Mouse (Mus musculus) CD4-positive helper T cell, adult 2 months (primary cell): Measurements from ENCODE around the gene Ppp4r2.

ENCODE experiments used
- DNase-seq: peaks from one replicate; pipeline ENCODE4 v3.0.0-alpha.2; 2012; ENCODE audit warnings: low read depth, missing footprints, low spot score

The Ppp4r2 gene

DNA sequence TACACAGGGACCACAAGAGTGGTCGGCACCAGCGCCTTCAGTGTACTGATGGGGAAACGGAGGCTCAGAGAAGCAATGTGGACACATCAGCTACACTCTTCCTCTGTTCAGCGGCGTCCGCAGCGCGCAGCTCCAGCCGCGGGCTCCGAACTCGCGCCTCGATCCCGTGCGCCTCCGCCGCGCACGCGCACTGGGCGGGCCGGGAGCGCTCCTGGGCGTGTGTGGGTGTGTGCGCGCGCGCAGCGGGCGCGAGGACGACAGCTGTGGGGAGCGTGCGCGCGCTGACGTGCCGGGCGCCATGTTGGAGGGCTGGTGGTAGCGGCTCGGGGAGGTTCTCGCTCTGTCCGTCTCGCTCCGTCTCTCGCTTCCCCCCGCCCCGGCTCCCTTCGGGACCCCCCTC lies at the start of gene Ppp4r2:
Gene Ppp4r2, plus strand, starts transcription at position 268 of the 400 bp plus-strand sequence.
- peak; percentile 95 for DNase-seq

GRCm38 (mm10) chr6:100787726-100788125 lies 45.7 kb upstream of the Ppp4r2 start:
- no peak for DNase-seq

- DNase-seq, result no peak
Measured at GRCm38 (mm10) chr6:100789161-100789560, 44.3 kb upstream of the Ppp4r2 start.

- DNase-seq, result no peak
Measured at GRCm38 (mm10) chr6:100792055-100792659, 41.3 kb upstream of the Ppp4r2 start.

DNA sequence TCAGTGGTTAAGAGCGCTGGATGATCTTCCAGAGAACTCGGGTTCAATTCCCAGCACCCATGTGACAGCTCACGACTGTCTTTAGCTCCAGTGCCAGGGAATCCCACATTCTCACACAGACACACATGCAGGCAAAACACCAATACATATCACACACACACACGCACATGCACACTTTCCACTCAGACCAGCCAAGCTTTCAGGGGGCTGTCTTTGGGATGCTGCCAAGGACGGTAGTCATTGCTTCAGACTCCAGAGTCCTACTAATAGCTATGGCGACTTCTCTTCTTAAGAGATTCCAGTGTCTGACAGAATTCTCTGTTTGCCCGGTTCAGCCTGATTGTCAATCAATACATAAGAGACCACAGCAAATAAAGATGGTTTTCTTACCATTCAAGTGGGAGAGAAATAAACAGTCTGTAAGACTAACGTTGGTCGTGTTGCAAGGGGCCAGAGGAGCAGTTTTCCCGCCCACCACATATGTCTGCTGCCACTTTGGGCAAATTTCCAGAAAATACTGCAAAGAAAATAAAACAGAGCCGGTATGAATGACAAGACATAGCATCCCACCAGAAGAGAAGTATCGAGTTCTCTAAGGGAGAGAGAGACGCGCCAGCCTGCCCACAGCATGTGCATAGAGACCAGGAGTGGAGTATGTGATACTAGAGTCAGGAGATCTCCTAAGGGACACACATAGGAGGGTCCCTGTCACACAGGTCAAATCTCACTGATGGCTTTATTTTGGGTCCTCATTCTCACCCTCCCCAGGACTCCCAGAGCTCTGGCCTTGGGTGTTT lies 40.3 kb upstream of the Ppp4r2 start:
- no peak for DNase-seq

GRCm38 (mm10) chr6:100795797-100796196 lies 37.6 kb upstream of the Ppp4r2 start:
- no peak for DNase-seq

GRCm38 (mm10) chr6:100799290-100799689 lies 34.1 kb upstream of the Ppp4r2 start:
- no peak for DNase-seq

DNA sequence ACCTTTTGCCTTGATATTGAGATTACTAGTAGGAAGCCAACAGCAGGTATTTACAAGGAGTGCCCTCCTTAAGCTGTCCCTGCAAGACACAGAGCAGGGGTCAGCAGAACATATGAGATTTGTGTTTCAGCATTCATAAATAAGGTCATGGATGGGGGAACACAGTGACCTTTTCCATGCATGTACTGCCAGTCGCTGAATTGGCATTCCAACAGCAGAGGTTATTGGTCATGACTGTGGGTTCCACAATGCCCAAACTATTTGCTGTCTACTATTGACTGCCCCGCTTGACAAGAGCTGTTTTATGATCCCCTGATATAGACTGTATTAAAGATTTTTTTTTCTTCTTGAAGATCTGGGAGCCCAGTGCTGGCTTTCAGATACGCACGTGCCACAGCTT lies 33.7 kb upstream of the Ppp4r2 start:
- DNase-seq, result no peak

GRCm38 (mm10) chr6:100800497-100800955 lies 32.9 kb upstream of the Ppp4r2 start:
- peak; percentile 63 for DNase-seq

DNA sequence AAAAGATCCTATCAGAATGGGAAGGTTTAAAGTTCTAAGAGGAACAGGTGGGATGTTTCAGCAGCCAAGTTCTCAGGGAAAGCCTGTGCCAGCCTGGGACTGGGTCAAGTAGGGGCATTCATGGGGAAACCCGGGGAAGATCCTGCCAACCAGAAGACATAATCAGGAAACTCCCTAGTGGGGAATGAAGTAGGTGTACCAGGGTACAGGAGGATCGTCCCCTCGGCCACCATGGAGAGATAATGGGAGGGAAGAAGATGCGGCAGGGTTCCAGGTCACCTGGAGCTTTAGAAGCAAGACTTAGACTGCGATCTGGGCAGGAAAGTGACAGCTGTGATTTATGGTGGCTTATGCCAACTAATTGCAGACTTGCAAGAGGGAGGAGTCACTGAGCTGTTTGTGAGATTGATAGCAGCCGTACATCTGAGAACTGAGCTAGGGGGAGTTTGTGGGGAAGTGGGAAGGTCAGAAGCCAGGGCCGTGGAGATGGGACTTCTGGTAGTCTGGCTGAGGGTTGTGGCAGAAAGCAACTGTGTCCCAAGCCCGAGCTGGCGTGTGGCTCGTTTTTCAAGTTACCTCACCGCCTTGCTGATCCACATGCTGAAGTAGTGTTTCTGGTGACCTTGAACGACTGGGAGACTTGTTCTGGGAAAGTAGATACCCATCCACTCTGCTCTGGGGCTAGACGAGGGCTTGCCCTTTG lies 30.9 kb upstream of the Ppp4r2 start:
- no peak for DNase-seq

- no peak for DNase-seq
Measured at GRCm38 (mm10) chr6:100803250-100803649, 30.2 kb upstream of the Ppp4r2 start.

- DNase-seq, result peak; percentile 76
Measured at GRCm38 (mm10) chr6:100807187-100807586, 26.2 kb upstream of the Ppp4r2 start.

- DNase-seq, result peak; percentile 22
Measured at GRCm38 (mm10) chr6:100807746-100808145, 25.7 kb upstream of the Ppp4r2 start.

GRCm38 (mm10) chr6:100808221-100808778 lies 25.1 kb upstream of the Ppp4r2 start:
- DNase-seq, result no peak

DNA sequence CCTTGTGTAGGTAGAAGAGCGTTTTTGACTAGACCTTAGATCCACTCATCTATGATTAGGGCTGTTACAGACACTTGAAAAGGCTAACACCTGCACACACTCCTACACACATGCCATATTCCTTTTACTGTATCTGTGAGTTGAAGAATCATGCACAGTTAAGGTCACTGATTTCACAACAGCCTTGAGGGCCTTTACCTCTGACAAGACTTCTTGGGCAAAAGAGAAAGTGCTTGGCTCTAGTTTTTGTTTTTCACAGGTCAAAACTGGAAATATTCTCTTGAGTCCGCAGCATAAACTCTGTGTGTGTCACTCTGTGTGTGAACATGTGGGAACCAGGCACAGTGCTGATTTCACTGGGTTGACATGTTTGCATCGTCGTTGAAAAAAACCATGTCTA lies 23.3 kb upstream of the Ppp4r2 start:
- peak; percentile 8 for DNase-seq

DNA sequence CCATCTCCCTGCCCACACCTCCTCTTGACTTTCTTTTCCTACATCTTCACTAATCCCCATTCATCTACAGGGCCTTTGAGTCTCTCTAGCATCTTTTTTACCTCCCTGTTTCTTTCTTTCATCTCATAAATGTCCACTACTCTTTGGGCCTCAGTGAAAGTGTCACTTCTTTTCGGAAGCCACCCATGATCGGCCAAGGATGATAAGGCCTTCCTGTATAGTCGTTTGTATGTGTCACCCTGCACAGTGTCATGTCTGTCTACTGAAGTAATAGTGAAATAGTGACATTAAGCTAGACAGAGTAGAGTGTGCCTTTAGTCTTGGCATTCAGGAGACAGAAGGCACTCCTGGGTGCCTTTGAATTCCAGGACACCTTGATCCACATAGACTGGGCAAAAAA lies 21.7 kb upstream of the Ppp4r2 start:
- DNase-seq, result no peak

DNA sequence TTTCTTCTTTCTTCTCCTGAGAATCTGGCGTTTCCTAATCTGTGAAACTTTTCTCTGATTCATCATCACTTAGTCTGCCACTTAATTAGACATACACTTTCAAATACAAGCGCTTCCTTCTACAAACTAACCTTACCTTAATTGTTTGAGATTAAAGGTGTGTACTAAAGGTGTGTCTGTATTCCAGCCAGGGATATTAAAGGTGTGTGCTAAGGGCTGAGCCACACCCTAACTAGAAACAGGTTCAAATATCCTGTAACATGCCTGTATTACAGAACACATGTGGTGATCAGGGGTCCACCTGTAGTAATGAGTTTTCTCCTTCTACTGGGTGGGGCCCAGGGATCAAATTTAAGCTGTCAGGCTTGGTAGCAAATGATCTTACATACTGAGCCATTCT lies 12.1 kb upstream of the Ppp4r2 start:
- no peak for DNase-seq

GRCm38 (mm10) chr6:100823356-100823755 lies 10.1 kb upstream of the Ppp4r2 start:
- DNase-seq, result no peak

GRCm38 (mm10) chr6:100824381-100824965 lies 8.9 kb upstream of the Ppp4r2 start:
- DNase-seq, result peak; percentile 70

DNA sequence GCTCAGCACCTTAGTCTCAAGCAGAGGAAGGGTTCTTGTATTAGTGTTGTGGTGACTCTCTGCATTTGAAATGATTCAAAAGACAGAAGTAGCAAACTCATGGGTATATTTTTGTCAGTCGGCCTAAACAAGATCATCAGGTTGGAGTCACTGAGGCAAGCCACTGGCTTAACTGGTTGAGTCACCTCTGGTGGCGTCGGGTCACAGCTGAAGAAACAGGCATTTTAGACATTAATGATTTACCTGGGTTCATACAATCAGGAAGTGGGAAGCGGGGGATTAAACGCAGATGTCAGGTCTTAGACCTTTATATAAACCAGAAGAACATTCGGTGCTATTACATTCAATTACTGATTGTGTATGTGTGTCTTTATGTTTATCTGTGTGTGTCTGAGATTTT lies 7.4 kb upstream of the Ppp4r2 start:
- DNase-seq, result no peak

- no peak for DNase-seq
Measured at GRCm38 (mm10) chr6:100828565-100828964, 4.9 kb upstream of the Ppp4r2 start.

DNA sequence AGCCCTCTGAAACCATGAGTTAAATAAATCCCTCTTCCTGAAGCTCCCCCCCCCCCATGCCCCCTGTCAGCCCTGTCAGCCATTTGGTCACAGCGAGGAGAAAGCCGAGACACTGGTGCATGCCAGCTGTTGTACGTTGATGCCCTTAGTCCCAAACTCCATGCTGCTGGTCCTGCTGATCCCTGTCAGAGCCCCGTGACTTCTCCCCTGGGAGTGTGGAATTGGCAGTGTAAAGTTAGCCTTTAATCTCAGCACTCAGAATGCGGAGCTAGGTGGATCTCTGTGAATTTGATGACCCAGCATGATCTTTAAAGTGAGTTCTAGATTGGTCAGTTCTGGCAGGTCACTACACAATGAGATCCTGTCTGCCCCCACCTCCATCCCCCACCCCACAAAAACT lies 3.7 kb upstream of the Ppp4r2 start:
- DNase-seq, result no peak
